Mouse (Mus musculus) regulatory T cell (primary cell): ENCODE results near the gene Daam1.

Experiments used
- in situ Hi-C: fragments of 300-600 bp; cut with MboI, MseI; formaldehyde crosslinking; loops from one replicate; pipeline ENCODE4 v1.15.1; 2025; ENCODE audit warnings: high pct_unique_total_duplicates

Daam1 gene

DNA sequence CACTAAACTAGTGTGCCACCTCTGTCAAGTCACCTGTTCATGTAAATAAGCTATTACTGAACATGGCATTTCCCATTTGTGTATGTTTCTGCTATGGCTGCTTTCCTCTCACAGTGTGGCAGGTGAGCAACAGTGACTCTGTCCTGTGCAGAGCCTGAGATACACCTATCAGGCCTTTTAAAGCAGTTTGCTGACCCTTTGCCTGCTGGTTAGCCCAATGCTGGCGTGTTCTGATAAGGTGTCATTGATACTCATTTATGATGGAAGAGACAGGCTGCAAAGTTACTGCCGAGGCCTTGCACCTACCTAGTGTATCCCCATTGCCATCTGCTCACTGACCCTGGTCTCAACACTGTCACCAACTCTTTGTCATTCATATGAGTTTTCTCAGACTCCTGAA lies 99.0 kb downstream of the Daam1 start:
- in situ Hi-C loops = no loop called here

DNA sequence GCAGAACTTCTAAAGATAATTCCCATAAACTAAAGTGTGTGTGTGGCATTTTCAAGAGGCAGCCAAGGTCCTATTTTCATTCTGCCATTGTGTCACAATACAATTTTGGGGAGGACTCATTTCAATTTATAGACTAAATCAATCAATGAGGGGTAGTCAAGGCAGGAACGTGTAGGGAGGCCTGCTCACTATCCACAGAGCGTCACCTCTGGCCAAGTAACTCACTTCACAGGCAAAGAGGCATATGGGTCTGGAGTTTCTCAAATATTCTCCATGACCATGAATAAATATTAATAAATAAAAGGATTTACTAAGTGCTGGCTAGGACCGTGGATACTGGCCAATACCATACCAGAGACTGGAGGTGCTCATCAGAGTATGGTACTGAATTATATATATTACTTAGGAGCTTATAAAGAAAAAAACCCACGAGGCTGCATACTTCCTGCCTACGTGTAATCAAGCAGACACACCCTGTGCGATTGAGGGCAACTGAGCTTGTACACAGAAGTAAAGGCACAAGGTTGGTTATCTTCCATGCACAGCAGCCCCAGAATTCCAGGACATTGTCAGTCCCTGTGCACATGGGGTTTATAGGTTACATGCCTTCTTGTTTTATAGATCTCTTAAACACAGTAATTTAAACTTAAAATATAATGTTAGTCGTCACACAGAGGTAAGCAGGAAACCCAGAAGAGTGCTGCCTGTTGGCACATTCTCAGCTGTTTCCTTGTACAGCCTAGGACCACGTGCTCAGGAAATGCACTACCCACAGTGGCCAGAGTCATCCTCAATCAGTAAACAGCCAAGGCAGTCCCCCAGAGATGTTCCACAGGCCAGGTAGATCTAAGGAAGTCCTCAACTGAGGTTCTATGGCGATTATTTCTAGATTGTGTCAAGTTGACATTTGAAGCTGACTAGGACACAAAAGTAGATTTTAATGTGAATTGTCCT lies 101.8 kb downstream of the Daam1 start:
- in situ Hi-C loops = no loop called here

DNA sequence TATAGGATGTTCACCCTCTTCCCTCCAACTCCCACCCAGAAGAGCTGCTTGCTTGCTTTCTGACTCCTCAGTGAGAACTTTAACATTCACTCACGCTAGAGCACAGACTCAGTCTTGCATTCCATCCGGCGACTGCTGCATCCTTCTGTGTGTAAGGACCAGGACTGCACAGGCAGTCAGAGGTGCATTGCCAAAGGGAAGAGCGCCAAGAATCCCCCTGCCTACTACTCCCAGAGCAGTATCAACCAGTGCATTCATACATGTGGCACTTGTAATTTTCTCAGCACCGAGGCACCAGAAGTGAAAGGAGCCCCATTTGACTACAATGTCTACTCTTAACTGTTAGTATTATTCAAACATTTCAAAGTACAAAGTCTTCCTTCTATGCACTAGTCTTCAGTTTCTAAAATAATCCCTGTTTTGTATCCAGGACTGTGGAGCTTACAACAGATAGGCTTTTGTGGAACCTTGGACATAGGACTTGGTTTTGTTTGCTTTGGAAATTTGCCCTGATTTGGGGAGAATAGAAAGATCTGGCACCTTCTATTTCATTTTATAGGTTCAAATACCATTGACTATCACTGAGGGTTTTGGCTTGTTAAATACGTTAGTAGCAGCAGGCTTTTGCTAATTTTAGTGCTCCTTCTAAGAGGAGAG lies 103.2 kb downstream of the Daam1 start:
- in situ Hi-C loops = no loop called here

DNA sequence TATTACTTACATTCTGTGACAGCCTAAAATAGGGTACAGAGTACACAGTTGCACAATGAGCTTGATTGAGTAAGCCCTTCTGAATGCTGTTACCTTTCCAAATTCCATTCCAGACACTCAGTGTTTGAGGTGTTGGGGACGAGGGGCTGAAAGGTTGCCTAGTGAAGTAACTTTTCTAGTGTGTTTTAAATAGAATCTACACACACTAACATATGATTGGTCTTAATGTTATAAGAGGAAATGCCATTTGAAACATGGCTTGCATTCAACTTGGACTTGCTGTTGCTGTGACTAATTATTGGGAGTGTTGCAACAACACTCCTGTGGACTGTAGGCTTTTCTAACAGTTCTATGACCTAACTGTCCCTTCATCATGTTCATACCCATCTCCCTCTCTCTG lies 105.8 kb downstream of the Daam1 start:
- in situ Hi-C loops = no loop called here

DNA sequence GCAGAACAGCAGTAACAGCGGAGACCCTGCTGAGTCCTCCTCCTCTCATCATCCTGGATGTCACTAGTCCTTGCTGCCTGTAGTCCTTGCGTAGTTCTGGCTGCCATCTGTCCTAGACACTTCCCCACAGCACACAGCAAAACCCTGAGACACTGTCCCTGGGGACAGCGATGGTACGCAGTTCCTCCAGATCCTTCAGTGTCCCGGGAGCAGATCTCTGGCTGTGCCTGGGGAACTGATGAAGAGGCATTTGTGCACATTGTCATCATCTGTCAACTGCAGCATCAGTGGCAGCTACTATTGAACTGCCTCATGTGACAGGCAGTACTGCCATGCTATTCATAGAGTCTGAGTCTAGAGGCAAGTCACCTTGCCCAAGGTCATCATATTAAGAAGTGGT lies 107.6 kb downstream of the Daam1 start:
- in situ Hi-C loops = no loop called here

DNA sequence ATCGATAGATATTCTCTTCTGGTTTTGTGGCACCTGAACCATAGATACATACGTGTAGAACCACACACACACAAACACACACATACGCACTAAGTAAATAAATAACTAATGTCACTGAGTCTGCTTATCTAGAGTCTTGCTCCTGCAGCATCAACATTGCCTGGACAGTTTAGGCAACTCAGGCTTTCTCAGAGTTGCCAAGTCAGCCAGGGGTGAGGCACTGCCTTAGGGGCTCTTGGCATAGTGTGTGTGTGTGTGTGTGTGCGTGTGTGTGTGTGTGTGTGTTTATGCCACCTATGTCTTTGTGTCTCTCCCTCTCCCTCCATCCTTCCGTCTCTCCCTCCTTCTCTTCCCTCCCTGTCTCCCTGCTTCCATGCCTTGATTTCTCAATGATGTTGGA lies 110.4 kb downstream of the Daam1 start:
- in situ Hi-C loops = no loop called here

DNA sequence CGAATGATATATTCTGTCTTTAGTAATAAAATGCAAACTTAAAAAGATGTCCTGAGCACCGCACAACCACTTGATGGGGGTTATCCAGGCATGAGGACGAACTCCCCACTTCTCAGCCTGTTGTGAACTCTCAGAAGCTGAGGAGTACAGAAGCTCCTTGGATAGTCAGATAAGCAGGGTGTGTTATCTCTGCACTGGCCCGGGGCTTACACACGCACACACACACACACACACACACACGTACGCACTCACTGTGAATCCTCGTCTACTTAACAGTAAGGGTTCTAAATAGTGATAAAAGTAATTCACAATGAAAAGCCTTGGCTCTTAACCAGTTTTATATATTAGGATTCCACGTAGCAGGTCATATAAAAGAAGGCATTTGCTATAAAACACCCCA lies 112.2 kb downstream of the Daam1 start:
- in situ Hi-C loops = no loop called here

DNA sequence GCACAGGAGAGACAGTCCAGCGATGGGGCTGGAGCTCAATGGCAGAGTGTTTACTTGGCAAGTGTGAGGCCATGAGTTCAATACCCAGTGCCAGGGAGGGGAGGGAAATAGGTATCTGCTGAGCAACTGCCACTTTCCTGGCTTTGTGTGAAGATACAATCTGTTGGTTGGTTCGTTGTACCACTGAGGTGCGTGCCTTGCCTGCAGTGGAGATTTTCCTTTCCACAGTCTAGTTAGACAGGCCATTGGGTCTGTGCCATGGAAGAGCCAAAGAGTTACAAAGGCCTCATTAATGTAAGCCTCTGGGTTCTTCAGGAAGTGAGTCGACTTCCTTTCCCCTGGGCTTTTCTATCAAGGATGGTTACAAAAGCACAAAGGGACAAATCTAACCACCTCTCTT lies 112.8 kb downstream of the Daam1 start:
- in situ Hi-C loops = no loop called here

DNA sequence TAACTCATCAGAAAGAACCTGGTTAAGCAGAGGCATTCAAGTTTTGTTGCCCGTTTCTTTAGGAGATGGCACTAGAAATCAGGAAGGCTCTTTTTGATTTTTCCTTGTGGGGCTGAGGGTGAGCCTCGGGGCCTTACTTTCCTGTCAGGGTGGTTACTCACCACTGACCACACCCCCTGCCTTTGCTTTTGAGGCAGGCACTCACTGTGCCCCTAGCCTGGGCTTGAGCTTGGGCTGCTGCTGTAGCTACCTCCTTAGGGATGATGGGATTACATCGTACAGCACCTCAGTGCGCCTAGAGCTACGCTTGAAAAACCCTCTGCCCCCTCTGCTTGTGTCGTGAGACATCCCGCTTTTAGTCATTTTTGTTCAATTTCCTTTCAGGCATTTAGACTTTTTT lies 115.0 kb downstream of the Daam1 start:
- in situ Hi-C loops = no loop called here

DNA sequence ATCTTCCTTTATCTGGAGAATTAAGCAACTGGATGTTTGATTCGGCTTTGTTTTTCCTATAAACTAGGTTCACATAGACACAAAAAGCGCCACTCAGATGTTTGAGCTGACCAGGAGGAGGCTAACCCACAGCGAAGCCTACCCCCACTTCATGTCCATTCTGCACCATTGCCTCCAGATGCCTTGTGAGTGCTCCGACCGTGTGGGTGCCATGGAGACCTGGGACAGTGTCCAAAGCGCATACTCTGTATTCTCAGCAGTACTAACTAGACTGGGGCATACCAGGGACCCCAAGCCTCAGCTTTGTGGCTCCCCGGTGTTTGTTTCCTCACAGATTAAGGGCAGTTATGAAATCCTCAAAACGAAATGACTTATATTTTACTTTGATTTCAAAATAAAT lies 115.6 kb downstream of the Daam1 start:
- in situ Hi-C loops = no loop called here

DNA sequence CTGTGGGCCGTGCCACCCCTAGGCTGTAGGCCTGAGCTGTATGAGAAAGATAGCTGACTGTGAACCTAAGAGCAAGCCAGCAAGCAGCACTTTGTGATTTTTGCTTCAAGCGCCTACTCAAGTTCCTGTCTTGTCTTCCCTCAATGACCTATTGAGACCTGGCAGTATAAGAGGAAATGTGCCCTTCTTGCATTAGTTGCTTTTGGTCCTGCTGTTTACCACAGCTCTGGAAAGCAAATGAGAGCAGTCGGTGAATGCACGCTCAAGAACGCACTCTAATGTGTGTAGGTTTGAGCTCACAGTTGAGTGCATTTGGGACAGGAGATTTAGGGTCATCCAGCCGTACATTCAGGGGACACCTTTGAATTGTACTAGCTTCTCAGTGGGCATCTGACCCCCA lies 118.1 kb downstream of the Daam1 start:
- in situ Hi-C loops = no loop called here

DNA sequence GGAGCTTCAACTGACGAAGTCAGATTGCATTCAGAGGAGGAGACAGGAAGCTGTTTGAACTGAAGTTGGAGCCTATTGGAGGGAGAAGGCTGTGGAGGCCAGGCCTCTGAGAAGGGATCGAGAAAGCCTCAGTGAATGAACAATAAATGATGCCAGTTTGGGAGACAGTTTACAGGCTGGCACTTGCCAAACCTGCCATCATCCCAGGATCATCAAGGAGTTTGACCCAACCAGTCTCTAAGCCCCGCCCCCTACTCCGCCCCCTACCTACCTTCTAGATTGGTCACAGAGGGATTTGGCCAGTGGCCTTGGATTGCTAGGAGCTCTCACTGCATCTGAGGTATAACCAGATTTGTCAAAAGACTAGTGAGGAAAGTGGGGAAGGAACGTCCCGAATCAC lies 118.7 kb downstream of the Daam1 start:
- in situ Hi-C loops = no loop called here

DNA sequence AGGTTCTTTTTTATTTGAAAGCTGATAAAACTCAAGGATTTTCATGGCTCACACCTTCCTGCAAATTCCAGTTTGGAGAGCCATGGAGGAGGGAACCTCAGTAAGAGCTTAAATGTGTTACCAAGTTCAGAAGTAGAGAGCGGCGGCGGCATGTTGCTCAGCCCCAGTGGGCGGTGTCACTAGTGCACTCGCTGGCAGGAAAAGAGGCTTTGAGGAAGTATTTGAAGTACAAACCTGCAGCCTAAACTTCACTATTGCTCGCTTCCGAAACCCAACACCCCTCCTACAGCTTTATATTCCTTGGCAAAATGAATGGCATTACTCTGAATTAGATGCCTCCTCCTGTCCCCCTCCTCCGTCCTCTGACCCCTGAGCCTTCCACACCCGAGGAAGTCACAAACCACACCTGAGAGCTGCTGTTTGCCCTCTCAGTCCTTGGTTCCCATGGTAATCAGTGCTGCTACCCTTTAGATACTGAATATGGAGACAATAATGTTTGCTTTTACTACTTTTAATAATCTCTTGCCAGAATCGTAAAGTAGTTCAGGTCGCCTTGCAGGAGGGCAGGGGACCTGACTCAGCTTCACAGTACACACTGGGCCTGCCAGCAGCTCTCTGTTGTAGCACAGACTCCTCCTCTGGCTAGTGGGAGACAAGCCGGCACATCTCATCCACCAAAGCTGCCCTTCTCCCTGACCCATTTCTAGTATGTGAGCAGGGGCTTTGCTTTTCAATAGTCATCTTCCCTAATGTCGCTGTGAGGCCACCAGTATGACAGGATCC lies 119.4 kb downstream of the Daam1 start:
- in situ Hi-C loops = no loop called here

DNA sequence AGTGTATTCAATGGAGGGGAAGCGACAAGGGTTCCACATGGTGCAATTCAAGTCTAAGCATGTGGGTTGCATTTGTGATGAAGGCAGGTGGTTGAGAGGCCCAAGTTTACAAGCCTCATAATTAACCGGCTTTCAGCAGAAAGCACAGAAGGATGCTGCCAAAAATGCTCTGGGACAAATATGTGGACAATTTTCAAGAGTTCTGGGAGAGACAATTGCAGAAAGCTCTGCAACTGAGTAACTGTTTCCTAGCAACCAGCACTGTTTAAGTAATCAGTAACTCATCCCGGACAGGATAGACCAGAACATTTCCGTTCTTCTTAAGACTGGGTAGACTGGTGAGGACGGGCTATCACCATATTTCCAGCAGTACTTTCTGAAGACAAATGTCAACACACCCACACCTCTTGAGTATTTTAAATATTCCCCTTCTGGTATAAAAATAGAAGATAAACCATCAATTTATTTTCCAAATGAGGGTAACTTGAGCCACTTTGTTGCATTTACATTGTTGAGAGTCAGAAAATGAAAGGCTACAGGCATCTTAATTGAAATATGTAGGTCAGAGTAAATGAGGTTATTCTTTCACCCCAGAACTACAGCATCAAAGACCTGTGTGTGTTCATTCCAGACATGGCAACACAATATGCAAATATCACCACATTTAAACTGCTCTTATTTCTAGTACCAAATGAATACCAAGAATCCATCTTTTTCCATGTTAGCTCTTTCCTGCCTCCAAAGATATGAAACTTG lies 123.5 kb downstream of the Daam1 start:
- in situ Hi-C loops = no loop called here

DNA sequence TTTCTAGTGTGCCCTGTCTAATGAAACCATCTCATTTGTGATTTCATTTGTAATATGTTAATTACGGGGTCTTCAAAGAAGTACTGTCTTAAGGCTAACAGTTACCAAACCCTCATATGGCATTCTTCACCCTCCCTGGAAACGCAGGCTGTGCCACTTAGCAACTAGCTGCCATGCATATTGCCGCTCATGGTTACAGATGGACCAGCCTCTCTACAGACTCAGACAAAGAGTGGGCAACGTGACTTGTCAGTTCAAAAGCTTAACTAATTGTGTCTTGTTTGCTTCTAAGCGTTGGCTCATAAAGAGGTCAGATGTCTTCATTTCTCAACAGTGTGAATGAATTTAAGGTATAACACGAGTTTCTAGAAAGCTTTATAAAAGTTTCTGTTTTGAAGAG lies 126.1 kb downstream of the Daam1 start:
- in situ Hi-C loops = no loop called here

DNA sequence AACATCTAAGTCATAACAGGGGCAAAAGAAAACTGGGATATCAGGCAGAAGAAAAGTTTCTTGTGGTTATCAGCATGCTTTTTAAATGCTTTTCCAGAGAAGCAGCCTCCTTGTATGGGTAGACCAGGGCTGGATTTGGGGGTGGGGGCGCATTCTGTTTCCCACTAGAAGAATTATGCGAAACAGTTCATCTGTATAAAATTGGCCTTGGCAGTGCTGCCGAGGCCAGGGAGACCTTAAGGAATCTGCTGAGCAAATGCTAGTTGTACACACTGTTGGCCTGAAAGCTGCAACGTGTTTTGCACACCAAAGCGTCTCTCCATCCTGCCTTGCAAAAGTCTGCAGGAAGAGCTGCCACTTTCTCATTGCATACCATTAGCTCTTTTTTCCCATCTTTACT lies 126.6 kb downstream of the Daam1 start:
- in situ Hi-C loops = no loop called here

DNA sequence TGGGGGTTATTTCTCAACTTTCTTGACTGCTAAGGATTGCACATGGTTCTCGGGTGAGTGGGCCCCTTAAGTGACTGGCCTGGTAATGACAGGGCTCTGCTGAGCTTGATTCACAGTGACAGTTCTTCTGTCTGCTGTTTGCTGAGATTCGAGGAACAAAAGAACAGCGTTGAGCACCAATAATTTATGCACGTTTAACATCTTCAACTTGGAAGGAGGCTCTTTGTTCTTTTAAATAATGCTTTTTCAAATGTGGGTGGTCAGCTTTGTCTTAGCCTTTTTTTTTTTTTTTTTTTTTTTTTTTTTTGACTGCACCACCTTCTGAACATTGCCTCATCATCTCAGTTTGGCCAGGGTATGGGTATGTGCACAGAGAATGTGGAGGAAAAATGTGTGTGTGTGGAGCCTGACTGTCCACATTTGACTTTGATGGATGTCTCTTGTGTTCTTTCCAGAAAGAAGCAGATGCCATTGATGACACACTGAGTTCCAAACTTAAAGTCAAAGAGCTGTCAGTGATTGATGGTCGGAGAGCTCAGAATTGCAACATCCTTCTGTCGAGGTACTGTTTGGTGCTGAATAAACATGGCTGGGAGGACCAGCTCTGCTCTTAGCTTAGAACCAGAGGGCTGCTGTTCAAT lies 128.6 kb downstream of the Daam1 start:
- in situ Hi-C loops = no loop called here

DNA sequence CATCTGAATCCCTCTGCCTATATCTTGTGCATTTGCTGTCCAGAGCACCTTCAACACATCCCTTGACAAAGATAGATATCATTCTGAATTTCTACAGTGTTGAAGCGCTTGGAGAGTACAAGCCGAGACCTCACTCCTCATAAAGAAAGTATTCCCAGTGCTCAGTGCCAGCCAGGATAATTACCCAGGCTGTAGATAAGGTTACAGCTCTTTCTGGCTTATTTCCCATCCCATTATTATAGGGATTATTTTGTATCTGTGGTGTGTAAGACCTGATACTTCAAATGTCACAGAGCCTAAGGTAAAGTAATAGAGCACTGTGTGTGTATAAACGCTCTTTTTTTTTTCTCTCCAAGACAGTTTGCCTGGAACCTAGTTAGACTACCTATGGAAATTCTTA lies 130.8 kb downstream of the Daam1 start:
- in situ Hi-C loops = no loop called here

DNA sequence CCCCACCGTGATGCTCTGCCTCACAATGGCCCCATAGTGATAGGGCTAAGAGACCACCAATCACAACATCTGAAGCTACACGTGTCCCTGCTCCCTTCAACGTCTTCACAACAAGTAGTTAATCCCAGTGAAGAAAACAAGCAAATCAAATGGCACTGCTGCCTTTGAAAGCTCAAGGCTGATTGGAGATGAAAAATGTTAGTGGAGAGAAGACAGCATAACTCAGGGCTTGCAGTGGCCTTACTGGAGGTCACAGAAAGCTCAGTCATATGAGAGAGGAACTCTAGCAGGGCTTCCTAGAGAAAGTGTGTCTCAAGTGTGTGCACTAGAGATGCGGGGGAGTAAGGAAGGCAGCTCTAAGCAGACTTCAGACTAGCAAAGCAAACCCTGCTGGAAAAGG lies 131.7 kb downstream of the Daam1 start:
- in situ Hi-C loops = no loop called here

DNA sequence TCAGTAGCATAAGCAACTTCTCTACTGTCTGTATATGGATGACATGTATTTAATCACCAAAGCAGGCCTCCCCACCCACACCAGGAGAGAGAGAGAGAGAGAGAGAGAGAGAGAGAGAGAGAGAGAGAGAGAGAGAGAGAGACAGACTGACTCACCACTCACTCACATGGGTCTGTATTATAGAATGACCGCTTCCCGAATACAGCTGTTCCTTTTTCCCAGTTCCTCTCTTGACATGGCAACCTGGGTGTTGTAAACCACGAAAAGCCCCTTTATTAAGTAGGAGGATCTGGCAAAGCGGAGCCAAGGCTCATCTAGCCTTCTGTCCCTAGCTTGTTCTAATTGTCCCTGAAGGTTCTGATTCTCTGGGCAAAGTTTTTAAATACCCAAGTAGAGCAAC lies 137.7 kb downstream of the Daam1 start:
- in situ Hi-C loops = no loop called here

DNA sequence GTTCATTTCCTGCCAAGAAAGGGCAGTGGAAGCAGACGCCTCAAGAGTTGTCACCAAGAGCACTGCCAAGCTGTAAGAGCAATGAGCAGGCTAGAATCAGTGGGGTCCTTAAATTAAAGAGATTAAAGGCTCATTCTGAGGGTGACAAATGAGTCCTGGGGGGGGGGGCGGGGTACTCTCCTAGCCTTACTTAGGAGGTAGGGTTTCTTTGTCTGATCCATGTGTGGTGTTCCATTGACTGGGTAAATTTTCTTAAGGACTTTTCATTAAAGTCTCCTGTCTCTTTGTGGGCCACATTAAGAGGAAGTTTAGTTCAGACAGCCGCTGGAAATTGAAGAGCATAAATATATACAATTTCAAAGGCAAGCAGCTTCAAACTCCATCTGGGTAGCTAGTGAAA lies 138.1 kb downstream of the Daam1 start:
- in situ Hi-C loops = no loop called here
